Mouse (Mus musculus) thymus, postnatal 4 days (tissue): Measurements from ENCODE around the gene Exph5.

ENCODE experiments used
- DNase-seq: peaks from one replicate; pipeline ENCODE4 v3.0.0; 2021

The Exph5 gene

GRCm38 (mm10) chr9:53376820-53377219 is 75.3 kb downstream of the Exph5 start:
- DNase-seq: peak; percentile 75

GRCm38 (mm10) chr9:53377597-53377996 is 76.1 kb downstream of the Exph5 start:
- DNase-seq: no peak

GRCm38 (mm10) chr9:53378171-53378570 is 76.7 kb downstream of the Exph5 start:
- no peak for DNase-seq

GRCm38 (mm10) chr9:53380595-53380994 is 79.1 kb downstream of the Exph5 start:
- no peak for DNase-seq

- no peak for DNase-seq
These were observed 79.7 kb downstream of the Exph5 start for GRCm38 (mm10) chr9:53381113-53381615.

GRCm38 (mm10) chr9:53383951-53384866 is 82.7 kb downstream of the Exph5 start, which contains the start of gene Kdelc2:
TSS of gene Kdelc2 (plus strand) at chr9:53384025.
- DNase-seq: peak; percentile 54

- no peak for DNase-seq
These were observed 83.4 kb downstream of the Exph5 start for GRCm38 (mm10) chr9:53384873-53385272.

GRCm38 (mm10) chr9:53387431-53387830 is 86.0 kb downstream of the Exph5 start:
- no peak for DNase-seq

GRCm38 (mm10) chr9:53389109-53389508 is 87.6 kb downstream of the Exph5 start:
- DNase-seq: no peak

- DNase-seq: no peak
These were observed 88.7 kb downstream of the Exph5 start for GRCm38 (mm10) chr9:53390136-53390535.

- no peak for DNase-seq
These were observed 96.4 kb downstream of the Exph5 start for GRCm38 (mm10) chr9:53397685-53398387.

GRCm38 (mm10) chr9:53398388-53398700 is 96.9 kb downstream of the Exph5 start:
- DNase-seq: peak; percentile 87

GRCm38 (mm10) chr9:53399537-53399936 is 98.1 kb downstream of the Exph5 start:
- DNase-seq: no peak

- DNase-seq: no peak
These were observed 99.2 kb downstream of the Exph5 start for GRCm38 (mm10) chr9:53400696-53401095.

GRCm38 (mm10) chr9:53401146-53401545 is 99.7 kb downstream of the Exph5 start:
- DNase-seq: no peak

- DNase-seq: no peak
These were observed 100.8 kb downstream of the Exph5 start, which contains the start of gene 4930550C14Rik for GRCm38 (mm10) chr9:53402291-53402711. TSS of gene 4930550C14Rik (plus strand) at chr9:53402325.

- no peak for DNase-seq
These were observed 101.5 kb downstream of the Exph5 start for GRCm38 (mm10) chr9:53402991-53403390.

GRCm38 (mm10) chr9:53404050-53404752 is 102.7 kb downstream of the Exph5 start:
- DNase-seq: no peak

- DNase-seq: peak; percentile 91
These were observed 103.6 kb downstream of the Exph5 start for GRCm38 (mm10) chr9:53404753-53405722.

- DNase-seq: no peak
These were observed 107.1 kb downstream of the Exph5 start for GRCm38 (mm10) chr9:53408548-53408947.

- no peak for DNase-seq
These were observed 107.5 kb downstream of the Exph5 start for GRCm38 (mm10) chr9:53408953-53409361.

GRCm38 (mm10) chr9:53409427-53409826 is 108.0 kb downstream of the Exph5 start:
- no peak for DNase-seq
